7 mouse cellular contexts compared by ENCODE assay signal in the genomic region with DNA sequence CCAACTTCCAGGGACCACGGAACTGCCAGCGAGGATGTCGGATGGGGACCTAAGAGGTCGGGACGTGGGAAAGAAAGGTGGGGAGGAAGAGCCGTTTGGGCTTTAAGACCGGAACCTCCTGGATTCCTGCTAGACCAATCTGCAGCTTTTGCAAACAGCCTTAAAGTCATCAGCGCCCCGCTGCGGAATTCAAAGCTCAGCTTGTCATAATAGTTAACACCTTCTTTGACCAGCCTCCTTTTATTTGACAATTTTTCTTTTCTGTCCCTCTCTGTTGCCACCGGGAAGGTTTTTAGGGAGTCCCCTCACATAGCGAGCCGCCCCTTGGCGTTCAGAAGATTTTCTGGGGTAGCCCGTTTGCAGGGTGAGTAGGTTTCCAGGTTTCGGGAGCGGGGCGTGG. TPM values are rescaled to one million over a fixed set of nuclear protein-coding genes. Genes with fewer than 3 reads are reported as not detected.
DNase-seq lines count a peak whose midpoint lies in the region; ATAC-seq and TF ChIP-seq lines count a peak whose summit lies in the region.

A gene (plus strand): TSS at position 192 of the 400 bp plus-strand sequence.

- peak within 1 kb of the TSS; percentile 23; the same call in 1 of the 2 replicates for H3K4me3 ChIP-seq in spleen, adult 2 months (ENCODE audit: extremely low read depth, insufficient read depth, insufficient read length)
- peak within 1 kb of the TSS; percentile 63 for H3K4me3 ChIP-seq in forebrain, embryonic 13.5 days
- peak within 1 kb of the TSS; percentile 48 for H3K4me3 ChIP-seq in intestine, embryonic 14.5 days (ENCODE audit: low read depth, low read length)

- H3K27ac ChIP-seq in spleen, adult 2 months (ENCODE audit: insufficient read depth, low read length): no peak within 1 kb of the TSS
- peak within 1 kb of the TSS; percentile 40 for H3K27ac ChIP-seq in forebrain, embryonic 13.5 days
- no peak within 1 kb of the TSS for H3K27ac ChIP-seq in intestine, embryonic 14.5 days (ENCODE audit: low read depth)

- H3K4me1 ChIP-seq in spleen, adult 2 months (ENCODE audit: control insufficient read depth, insufficient read depth, insufficient read length): peaks cover 4% of the 10 kb centered on the region
- H3K4me1 ChIP-seq in forebrain, embryonic 13.5 days: peaks cover 34% of the 10 kb centered on the region
- peaks cover 20% of the 10 kb centered on the region for H3K4me1 ChIP-seq in intestine, embryonic 14.5 days (replicated peaks; ENCODE audit: control insufficient read depth, insufficient read depth, low read length)

- 9% methylated on average over 18 of the region's 18 CpGs for WGBS in spleen, adult 2 months
- WGBS in forebrain, embryonic 13.5 days: 2% methylated on average over 18 of the region's 18 CpGs
- WGBS in intestine, embryonic 14.5 days: 1% methylated on average over 18 of the region's 18 CpGs

- H3K36me3 ChIP-seq in spleen, adult 2 months (ENCODE audit: control insufficient read depth, insufficient read depth, low read length): no peaks in the 10 kb centered on the region
- H3K36me3 ChIP-seq in forebrain, embryonic 13.5 days (ENCODE audit: poor library complexity, severe bottlenecking): peaks cover 12% of the 10 kb centered on the region
- H3K36me3 ChIP-seq in intestine, embryonic 14.5 days (ENCODE audit: control insufficient read depth, insufficient read depth, low read length): peaks cover 10% of the 10 kb centered on the region; the same call in 1 of the 2 replicates

- ATAC-seq in forebrain, embryonic 13.5 days: no peak
- ATAC-seq in intestine, embryonic 14.5 days (replicated peaks; ENCODE audit: low FRiP score, low TSS enrichment, low read depth): no peak

- TF ChIP-seq POLR2A in spleen, adult 2 months (IDR thresholded peaks at IDR 0.05; ENCODE audit: low read depth, low read length): no peak

- H3K9ac ChIP-seq in forebrain, embryonic 13.5 days: peak within 1 kb of the TSS; percentile 73
- peak within 1 kb of the TSS; percentile 52 for H3K9ac ChIP-seq in intestine, embryonic 14.5 days (ENCODE audit: low read length)

- TF ChIP-seq CTCF in spleen, adult 2 months (IDR thresholded peaks at IDR 0.05; ENCODE audit: extremely low read depth, insufficient read depth, insufficient read length, insufficient replicate concordance): no peak

- H3K27me3 ChIP-seq in spleen, adult 2 months (ENCODE audit: control insufficient read depth, insufficient read depth, low read length): peaks cover 12% of the 10 kb centered on the region
- H3K27me3 ChIP-seq in forebrain, embryonic 13.5 days: peaks cover 41% of the 10 kb centered on the region
- peaks cover 46% of the 10 kb centered on the region for H3K27me3 ChIP-seq in intestine, embryonic 14.5 days (replicated peaks; ENCODE audit: control insufficient read depth, insufficient read depth, low read length)

- peak within 1 kb of the TSS; percentile 95 for H3K4me2 ChIP-seq in forebrain, embryonic 13.5 days
- H3K4me2 ChIP-seq in intestine, embryonic 14.5 days (ENCODE audit: low read length): peak within 1 kb of the TSS; percentile 100

- no peak for DNase-seq in spleen, adult 2 months (ENCODE audit: low read depth in 1 of 2, low spot score in 2 of 2)
- no peak for DNase-seq in spleen, postnatal 36 days (ENCODE audit: low spot score in 2 of 2)
- DNase-seq in intestine, embryonic 14.5 days (ENCODE audit: low spot score): peak; percentile 69
- peak; percentile 24 for DNase-seq in mesoderm, embryonic 11.5 days (ENCODE audit: low read depth, low spot score)
- DNase-seq in ovary, postnatal 14 days (ENCODE audit: low spot score): no peak
- DNase-seq in thymus, adult 18-20 months: no peak

- H3K9me3 ChIP-seq in forebrain, embryonic 13.5 days (replicated peaks): no peaks in the 10 kb centered on the region
- no peaks in the 10 kb centered on the region for H3K9me3 ChIP-seq in intestine, embryonic 14.5 days (ENCODE audit: control insufficient read depth, low read length)

RNA-seq across cellular contexts. Expression of the gene that starts here (rescaled TPM):
- polyA plus RNA-seq in spleen, adult 2 months (2012; rRNA removed): 0.11 and 0.15 TPM in 2 replicates
- polyA plus RNA-seq in forebrain, embryonic 13.5 days (2015; fragmentation: Nextera tagmentation; extraction: Ambion mirVana): 0.65 and 0.89 TPM in 2 replicates
- polyA plus RNA-seq in intestine, embryonic 14.5 days (2014; fragmentation: Nextera tagmentation; extraction: Ambion mirVana): 0.14 and 0.19 TPM in 2 replicates

Comparison
In these comparisons a context has a peak if more than half of its experiments do, and no peak if none do; other contexts are left out.
1. Peak in DNase-seq, H3K4me3 ChIP-seq, H3K9ac ChIP-seq and H3K4me2 ChIP-seq in intestine, embryonic 14.5 days; RNA of the gene not detected or under 1 TPM.